Mouse (Mus musculus) spleen, postnatal 14 days (tissue): ENCODE data around the gene Dcaf5.
"Not testable (repeated sequence)": the region's sequence is repeated elsewhere in the genome, so short reads cannot be mapped to it uniquely, and the experiment has no call there.

Source experiments
- DNase-seq, 2 experiments: peaks; one replicate each; pipeline ENCODE4 v3.0.0; 2021 to 2022; ENCODE audit warnings: low spot score in 2 of 2

Gene Dcaf5

DNA sequence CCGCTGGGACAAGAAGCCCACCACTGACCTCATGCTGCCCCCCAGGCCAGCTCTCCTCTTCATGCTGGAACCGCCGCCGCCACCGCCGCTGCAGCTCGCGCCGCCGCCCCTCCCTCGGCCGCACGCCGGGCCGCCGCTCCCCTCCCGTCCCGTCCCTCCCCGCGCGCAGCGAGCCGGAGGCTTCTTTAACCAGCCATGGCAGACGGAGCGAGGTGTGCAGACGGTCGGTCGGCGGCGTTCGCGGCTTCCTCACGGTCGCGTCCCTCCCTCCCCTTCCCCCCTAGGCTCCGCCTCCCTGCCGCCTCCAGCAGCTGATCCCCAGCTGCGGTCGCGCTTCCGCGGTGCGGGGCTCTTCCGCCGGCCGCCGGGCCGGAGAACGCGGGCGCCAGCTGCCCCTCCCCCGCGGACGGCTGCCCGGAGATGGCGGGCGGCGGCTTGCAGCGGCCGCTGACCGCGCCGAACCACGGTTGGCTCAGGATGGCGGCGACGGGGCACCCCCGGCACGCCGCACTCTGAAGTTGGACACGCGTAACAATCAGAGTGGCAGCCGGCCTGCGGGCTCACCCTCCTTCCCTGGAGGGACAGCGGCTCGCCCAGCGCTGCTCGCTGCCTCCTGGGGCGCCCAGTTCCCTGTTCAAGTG, at the start of gene Dcaf5:
TSS of gene Dcaf5 (minus strand) at position 266 of the 641 bp plus-strand sequence.
- DNase-seq: peak; percentile 60 to 66

DNA sequence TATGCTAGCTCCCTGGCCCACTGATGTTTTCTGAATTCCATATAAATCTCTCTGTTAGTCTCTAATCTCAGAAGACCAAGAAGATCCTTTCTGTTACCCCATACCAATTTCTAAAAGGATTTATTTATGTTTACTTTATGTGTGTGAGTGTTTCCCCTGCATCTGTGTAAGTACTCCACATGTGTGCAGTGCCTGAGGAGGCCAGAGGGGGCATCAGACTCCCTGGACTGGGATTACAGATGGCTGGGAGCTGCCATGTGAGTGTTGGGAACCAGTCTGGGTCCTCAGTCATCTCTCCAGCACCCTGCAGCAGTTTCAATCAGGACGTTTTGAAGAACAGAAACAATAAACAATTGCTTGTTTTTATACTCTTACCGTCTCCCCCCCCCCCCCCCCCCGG, 47.0 kb upstream of the Dcaf5 start:
- DNase-seq: no peak

DNA sequence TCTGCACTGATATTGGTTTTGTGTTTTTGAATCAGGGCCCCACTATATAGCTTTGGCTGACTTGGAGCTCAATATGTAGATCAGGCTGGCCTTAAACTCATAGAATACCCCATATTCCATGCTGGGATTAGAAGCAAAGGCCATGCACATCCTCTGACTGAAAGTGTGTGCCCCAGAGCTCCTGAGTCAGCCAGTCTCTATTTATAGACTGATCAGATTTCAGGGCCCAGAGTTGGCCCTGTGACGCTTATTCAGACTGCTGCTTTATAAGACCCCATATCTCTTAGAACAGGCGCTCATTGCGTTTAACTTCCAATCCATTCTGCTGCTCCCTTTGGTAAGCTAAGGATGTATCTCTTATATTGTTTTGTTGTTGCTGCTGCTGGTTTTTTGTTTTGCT, 43.6 kb upstream of the Dcaf5 start:
- no peak for DNase-seq

DNA sequence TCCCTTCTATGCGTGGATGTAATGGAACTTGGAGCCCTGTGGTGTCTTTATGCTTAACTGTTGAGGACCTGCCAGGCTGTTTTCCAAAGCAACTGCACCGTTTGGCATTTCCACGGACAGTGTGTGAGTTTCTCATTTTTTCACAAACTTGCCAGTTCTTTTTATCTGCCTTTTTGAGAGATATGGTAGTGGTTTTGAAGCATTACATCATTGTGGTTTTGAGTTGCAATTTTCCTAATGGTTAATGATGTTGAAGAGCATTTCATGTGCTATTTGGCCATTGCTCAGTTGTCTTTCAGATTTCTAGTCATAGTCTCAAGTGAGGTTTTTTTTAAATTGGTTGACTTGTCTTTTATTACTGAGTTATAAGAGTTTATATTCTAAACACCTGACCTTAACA, 37.3 kb upstream of the Dcaf5 start:
- DNase-seq: no peak

DNA sequence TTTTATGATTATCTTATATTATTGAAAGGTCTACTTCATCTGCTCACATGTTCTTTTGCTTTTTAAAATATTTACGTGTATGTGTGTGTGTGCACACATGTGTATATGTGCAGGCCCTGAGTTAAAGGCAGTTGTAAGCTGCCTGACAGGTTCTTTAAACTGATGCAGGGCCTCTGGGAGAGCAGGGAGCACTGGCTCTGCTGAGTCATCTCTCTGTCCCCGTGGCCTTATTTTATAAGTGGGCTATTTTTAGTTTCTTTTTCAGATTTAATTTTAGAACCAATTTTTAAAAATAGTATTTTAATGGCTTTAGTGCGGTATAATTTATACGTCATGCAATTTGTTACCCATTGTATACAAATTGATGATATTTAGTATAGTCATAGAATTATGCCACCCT, 35.5 kb upstream of the Dcaf5 start:
- DNase-seq: no peak

DNA sequence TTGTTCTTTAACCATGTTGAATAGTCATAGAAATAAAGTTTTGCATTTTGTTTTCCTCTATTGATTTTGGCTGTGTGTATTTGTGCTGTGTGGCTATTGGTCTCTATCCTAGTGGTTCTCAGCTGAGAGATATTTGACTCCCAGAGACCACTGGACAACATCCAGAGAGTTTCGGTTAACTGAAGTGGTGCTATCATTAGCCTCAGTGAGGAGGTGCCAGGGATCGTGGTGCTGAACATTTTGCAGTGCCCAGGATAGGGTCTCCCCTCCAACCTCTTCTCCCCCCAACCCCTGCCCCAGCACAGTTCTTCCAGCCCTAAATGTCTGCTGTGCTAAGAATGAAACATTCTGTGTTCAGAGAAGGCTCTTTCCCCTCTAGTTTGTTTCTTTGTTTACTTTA, 33.8 kb upstream of the Dcaf5 start:
- DNase-seq: no peak

DNA sequence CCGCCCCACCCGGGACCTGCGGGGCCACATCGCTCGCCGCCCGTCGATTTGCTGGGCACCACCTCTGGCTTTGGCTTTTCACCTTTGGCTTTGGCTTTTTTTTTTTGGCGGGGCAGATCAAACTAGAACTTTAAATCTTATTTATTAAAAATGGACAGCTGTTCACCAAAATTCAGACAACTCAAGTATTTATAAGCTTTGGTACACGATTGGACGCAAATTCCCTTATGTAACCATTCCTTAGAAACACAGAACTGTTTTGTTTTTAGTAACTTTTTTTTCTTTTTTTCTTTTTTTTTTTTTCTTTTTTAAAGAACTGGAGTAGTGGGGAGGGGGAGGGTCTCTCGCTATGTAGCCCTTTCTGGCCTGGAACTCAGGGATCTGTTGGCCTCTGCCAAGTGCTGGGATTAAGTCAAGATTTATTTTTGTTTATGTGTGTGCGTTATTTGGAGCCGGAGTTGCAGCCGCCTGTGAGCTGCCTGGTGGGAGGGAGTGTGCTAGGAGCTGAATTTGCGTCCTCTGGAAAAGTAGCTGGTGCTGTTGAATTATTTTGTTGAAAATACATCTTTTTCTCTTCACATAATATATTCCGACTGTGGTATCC, 27.4 kb upstream of the Dcaf5 start:
- no peak for DNase-seq

DNA sequence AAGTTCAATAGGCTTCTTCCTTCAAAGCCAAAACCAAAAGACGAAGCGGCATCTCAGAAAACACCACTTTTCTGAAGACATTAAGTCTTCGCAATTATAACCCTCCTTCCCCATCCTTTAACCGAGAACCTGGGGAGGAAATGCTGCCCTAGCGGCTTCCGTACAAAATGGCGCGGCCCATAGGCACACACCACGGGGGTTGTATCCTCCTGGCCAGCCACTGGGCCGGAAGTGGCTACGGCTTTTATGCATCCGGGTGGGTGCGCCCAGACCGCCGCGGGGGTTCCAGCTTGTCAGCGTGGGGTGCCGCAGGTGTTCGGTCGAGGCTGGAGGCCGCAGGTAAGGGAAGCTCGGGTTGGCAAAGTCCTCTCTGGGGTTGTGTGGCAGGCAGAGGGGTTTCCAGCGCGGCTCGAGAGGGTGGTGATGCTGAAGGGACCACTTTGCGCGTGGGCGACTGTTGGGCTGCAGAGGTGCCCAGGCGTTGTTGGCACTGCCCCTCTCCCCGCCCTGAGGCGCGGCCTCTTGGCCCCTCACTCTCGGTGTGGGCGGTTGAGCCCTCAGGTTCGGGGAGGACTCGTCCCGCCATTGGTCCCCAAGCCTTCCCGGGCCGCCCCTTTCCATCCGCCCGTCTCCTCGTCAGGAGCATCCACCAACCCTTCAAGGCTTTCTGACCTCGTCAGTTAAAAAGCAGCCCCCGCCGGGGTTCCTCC, 26.7 kb upstream of the Dcaf5 start, which contains the start of gene Exd2:
TSS of gene Exd2 (plus strand) at position 154 of the 710 bp plus-strand sequence.
- DNase-seq: peak; percentile 73 to 86

DNA sequence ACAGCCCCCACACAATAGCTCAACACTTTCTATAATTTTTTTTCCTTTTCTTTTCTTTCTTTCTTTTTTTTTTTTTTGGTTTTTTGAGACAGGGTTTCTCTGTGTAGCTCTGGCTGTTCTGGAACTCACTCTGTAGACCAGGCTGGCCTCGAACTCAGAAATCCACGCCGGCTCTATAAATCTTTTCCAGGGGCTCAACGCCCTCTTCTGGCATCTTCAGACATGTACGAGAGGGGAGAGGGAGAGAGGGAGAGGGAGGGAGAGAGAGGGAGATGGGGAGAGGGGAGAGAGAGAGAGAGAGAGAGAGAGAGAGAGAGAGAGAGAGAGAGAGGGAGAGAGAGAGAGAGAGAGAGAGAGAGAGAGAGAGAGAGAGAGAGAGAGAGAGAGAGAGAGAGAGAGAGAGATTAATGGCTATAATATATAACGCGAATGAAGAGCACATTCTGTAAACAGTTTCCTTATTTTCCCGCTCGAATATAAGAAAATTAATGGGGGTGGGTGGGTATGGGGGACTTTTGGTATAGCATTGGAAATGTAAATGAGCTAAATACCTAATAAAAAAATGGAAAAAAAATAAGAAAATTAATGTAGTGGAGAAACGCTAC, 26.0 kb upstream of the Dcaf5 start:
- DNase-seq: not testable (repeated sequence)

DNA sequence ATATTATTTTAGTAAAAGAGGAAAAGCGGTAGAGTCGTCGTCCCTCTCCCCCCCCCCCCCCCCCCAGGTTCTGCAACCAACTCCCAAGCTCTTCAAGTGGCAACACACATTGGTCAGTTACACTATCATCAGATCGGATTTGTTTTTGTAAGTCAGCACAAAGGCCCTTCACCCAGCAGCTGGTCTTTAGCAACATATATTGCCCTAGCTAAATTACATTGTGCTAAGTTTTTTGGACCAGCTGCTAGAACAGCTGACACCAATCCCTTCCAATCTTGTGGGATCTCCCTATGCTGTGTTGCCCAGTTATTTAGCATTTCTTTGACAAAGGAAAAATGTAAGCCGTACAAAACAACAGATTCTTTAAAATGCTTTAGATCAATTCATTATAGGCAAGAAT, 21.6 kb upstream of the Dcaf5 start:
- DNase-seq: no peak

DNA sequence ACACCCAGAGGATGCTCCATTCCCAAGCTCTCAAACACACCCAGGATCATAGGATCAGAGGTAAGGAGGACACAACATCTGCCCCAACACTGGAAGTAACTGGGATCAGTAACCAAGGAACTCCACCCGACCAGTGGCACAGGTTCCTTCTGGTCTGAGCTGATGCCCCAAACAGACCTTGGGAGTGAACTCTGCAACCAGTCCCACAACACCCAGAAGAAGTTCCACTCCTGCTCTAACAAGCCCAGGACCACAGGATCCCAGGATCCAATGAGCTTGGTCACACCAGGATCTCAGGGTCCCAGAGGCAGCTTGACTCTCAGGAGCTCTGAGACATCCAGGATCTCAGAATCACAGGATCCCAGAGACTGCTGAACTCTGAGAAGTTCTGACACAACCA, 17.1 kb upstream of the Dcaf5 start:
- no peak for DNase-seq

DNA sequence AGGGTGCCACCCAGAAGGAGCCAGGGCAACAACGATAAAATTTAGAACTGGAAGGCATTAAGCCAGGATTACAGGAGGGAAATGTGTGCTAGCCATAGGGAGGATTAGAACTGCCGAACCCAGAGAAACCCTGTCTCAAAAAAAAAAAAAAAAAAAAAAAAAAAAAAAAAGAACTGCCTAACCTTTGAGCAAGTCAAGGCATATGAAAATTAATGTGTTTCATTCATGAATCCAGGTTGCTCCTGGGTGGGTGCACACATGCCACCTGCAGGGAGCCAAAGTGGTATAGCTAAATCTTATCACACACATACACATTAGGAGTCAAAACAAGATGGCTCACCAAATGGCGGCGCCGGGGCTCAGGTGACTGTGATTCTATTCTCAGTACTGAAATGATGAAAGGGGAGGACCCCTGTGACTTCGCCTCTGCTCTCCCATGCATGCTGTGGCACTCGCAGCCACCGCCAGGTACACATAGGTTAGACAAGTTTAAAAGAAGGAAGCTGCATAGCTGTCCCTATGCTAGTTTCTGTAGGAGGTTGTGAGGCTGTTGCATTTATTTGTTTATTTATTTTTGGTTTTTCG, 8.2 kb upstream of the Dcaf5 start:
- no peak for DNase-seq

DNA sequence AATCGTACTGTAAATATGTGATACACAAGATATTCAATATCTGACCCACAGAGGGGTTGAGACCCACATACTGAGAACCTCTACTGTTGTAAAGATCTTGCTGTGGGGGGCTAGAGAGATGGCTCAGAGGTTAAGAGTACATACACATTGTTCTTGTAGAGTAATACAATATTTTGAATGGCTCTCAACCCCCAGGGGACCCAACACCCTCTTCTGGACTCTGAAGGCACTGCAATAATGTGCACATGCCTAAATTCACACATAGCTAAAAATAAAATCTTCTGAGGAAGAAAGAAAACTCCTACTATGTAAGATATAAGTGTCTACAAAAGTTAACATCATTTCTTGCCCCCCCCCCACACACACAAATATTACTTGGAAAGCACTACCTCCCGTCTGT, 4.6 kb upstream of the Dcaf5 start:
- DNase-seq: peak in 1 of 2 experiments; percentile 31

DNA sequence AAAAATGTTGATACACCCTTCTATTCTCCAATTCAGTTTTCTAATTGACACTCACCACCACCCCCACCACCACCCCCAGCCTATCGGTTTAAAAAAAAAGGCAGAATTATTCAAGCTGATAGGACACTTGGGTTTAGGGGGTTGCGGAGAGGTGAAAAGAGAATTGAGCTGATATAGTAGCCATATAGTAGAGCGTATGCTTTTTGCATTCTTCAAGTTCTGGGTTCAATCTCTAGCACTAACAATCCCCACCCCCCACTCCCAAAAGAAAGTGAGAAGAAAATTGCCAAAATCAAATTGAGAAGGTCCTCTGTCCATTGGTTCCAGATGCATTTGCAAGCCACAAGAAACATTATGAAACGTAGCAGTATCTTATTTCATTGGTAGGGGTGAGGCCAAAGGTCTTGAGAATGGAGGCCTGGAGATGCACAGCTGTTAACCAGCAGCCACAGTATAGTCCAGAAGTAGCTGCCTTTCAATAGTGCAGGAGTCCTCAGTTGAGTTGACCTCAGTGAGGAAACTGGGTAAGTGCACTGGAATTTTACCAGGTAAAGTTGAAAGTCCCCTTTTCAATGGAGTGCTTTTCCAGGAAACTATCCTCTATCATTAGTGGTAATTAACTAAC, 762 bp upstream of the Dcaf5 start:
- no peak for DNase-seq

DNA sequence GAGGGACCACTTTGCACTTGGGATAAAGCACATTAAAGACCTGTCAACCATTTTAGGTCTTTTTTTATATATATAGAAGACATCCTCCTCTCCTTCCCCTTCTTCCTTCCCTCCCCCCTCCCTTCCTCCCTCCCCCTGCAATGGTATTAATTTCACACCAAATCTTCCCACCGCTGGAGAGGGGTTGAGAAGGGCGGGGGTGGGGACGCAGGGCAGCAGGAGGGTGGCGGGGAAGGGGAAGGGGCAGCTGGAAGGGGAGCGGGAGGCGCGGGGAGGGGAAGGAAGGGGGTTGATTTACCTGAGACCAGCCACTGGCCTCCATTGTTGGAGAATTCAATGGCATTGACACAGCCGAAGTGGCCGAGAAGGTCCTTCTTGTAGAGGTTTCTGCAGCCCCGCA, 514 bp downstream of the Dcaf5 start:
- DNase-seq: no peak

DNA sequence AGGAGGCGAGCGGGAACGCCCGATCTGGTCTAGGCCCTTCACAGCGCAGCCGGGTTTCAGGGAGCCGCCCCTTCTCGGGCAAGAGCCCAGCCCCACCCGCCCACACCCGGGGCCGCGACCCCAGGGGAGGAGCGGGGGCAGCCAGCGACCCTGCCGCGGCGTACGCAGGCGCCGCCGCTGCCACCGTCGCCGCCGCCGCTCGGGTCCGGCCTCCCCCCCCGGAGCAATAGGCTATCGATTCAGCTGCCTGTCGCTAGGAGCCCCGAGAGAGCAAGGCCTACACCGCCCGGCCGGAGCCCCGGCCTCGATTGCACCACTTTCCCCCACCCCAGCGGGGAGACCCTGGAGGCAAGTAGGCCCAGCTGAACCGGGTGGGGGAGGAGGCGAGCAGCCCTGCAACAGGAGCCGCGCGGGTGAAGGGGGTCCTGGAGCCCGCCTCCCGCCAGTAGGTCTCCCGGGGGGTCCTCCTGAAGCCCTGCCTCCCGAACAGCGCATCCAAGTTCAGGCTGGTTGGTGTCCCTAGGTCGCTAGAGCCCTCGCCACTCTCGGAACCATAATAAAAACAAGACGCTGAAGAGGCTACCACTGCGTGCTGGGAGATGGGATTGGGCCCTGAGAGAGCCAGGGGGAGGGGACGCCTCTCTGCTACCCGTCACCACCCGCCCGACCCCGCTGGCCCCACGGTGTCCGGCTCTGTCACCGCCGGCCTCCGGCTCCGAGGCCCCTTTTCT, 1.3 kb downstream of the Dcaf5 start:
- peak; percentile 45 to 61 for DNase-seq

DNA sequence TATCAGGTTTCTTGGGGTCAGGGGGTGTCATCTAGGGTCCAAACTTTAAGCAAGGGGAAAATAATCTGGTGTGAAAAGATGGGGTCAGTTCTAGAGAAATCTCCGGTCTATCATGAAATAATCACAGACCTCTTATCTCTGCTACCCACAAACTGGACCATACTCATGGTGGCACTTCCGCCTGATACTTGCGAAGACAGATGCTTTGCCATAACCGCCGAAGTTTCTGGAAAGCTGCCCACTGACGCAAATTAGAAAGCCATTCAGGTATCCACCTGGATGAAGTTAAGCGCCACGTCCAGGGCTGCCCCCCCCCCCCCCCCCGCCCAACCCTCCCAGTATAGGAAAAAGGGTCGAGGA, 1.8 kb downstream of the Dcaf5 start:
- no peak for DNase-seq

DNA sequence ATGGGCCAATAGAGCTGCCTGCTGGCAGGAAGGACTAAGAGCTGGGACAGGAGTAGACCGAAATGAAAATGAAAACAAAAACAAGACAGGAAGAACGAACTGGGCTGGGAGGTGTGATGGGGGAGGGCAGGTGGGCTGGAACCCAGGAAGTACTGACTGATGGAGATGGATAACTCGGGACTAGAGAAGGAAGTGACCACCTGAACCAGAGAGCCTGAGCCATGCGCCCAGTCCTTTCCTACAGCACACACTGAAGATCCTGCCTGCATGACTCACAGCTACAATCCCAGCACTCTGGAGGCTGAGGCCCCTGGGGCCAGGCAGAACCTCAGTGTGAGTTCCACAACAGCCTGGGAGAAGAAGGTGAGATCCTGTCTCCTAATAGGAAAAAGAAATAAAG, 3.1 kb downstream of the Dcaf5 start:
- no peak for DNase-seq

DNA sequence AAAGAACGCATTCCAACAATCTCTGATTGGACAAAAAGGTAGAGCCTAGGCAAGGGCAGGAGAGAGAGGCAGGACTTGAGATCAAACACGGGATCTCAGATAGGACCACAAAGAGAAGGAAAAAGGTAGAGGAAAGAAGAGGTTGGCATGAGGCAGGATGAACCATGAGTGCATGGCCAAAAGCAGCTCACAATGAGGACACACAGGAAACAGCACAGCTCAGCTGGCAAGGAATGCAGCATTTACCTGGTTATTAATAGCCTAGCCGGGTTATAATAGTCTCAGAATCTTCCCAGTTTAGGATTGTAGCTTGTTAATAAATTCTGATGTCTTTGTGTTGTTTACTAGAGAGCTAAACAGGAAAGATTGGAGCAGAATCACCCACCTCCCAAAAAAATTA, 8.7 kb downstream of the Dcaf5 start:
- no peak for DNase-seq

DNA sequence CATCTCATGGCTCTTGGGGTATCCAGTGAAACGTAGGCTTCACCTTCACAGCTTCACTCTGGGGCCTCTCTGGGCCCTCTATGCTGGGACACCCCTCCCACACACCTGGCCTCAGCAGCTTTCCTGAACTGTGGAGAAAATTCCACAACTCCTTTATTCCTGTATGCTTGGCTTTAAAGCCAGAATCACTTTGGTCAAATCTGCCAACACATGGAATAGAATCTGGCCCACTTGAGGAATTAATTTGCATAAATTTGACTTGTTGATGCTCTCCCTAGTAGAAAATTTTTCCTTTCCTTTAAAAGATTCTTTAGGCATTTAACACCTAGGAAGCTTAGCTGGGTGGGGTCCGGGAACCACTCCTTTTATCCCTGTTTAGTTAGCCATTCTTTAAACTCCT, 21.3 kb downstream of the Dcaf5 start:
- no peak for DNase-seq

DNA sequence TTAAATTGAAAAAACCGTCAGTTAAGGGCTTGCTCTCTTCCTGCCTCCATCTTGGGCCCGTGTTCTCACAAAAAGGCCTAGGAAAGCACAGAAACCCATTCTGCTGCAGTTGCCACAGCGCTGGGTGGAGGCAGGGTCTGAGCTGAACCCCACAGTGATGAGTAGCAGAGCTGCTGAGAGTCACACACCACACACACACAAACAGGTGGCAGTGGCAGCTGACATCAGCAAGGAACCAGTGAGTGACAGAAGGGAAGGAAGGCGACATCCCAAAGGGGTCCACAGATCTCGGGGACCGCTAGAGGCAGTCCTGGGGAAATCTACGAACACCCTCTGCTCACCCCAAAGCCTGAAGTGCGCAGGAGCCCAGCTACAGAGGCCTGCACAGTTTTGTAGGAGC, 25.5 kb downstream of the Dcaf5 start:
- DNase-seq: no peak
